Mouse (Mus musculus): ENCODE measurements around the gene Lhfpl4. TPM values are rescaled to one million over a fixed set of nuclear protein-coding genes. Genes with fewer than 3 reads are reported as not detected.
A peak's percentile ranks its signal among the peaks of the same experiment; 100 is the strongest.

Lhfpl4 gene
- polyA plus RNA-seq, 1 experiment from 2014 or later, result 1.2 TPM

GRCm38 (mm10) chr6:113195596-113195992 lies 410 bp upstream of the Lhfpl4 start:
- DNase-seq (ENCODE audit: low spot score) (no peak), ATAC-seq (replicated peaks; ENCODE audit: insufficient number of reproducible peaks, low FRiP score, low TSS enrichment, low read depth) (no peak)
- Histone ChIP-seq H3K4me2 (ENCODE audit: low read depth, low read length) (peak overlapping the region; percentile 90), H3K4me3 (ENCODE audit: low read depth, low read length) (peak overlapping the region; percentile 53), H3K36me3 (replicated peaks; ENCODE audit: control insufficient read depth, insufficient read depth, low read depth, low read length) (no peaks in the 10 kb centered on the region), H3K27ac (replicated peaks; ENCODE audit: low read depth, low read length) (no peak overlapping the region), H3K27me3 (ENCODE audit: control insufficient read depth, insufficient read depth, low read length) (peaks cover 22% of the 10 kb centered on the region), H3K4me1 (ENCODE audit: control insufficient read depth, insufficient read depth, low read length) (no peaks in the 10 kb centered on the region), H3K9me3 (replicated peaks; ENCODE audit: control insufficient read depth, low read length) (no peaks in the 10 kb centered on the region), H3K9ac (replicated peaks; ENCODE audit: low read length) (peak overlapping the region; percentile 52; the same call in 1 of the 2 replicates)
- 12% methylated on average over 9 of the region's 9 CpGs for WGBS

GRCm38 (mm10) chr6:113194517-113194840 lies 705 bp downstream of the Lhfpl4 start:
- Histone ChIP-seq H3K4me2 (ENCODE audit: low read depth, low read length) (peak overlapping the region; percentile 90), H3K9ac (replicated peaks; ENCODE audit: low read length) (no peak overlapping the region; the same call in 1 of the 2 replicates), H3K4me3 (ENCODE audit: low read depth, low read length) (peak overlapping the region; percentile 53), H3K36me3 (replicated peaks; ENCODE audit: control insufficient read depth, insufficient read depth, low read depth, low read length) (no peaks in the 10 kb centered on the region), H3K27me3 (ENCODE audit: control insufficient read depth, insufficient read depth, low read length) (peaks cover 22% of the 10 kb centered on the region), H3K4me1 (ENCODE audit: control insufficient read depth, insufficient read depth, low read length) (no peaks in the 10 kb centered on the region), H3K27ac (replicated peaks; ENCODE audit: low read depth, low read length) (no peak overlapping the region), H3K9me3 (replicated peaks; ENCODE audit: control insufficient read depth, low read length) (no peaks in the 10 kb centered on the region)
- no peak for DNase-seq (ENCODE audit: low spot score)
- ATAC-seq (replicated peaks; ENCODE audit: insufficient number of reproducible peaks, low FRiP score, low TSS enrichment, low read depth), result no peak; the same call in 1 of the 2 replicates
- WGBS, result 2% methylated on average over 5 of the region's 5 CpGs

GRCm38 (mm10) chr6:113193765-113194460 lies 1.3 kb downstream of the Lhfpl4 start:
- no peak overlapping the region for H3K27ac ChIP-seq (replicated peaks; ENCODE audit: low read depth, low read length)
- 0 out of 2 replicates have a peak, but pooled peaks have one; percentile 42 for ATAC-seq (replicated peaks; ENCODE audit: insufficient number of reproducible peaks, low FRiP score, low TSS enrichment, low read depth)
- H3K4me2 ChIP-seq (ENCODE audit: low read depth, low read length), result peak overlapping the region; percentile 90
- 2% methylated on average over 45 of the region's 46 CpGs for WGBS
- H3K27me3 ChIP-seq (ENCODE audit: control insufficient read depth, insufficient read depth, low read length), result peaks cover 22% of the 10 kb centered on the region
- no peaks in the 10 kb centered on the region for H3K9me3 ChIP-seq (replicated peaks; ENCODE audit: control insufficient read depth, low read length)
- no peak overlapping the region for H3K9ac ChIP-seq (replicated peaks; ENCODE audit: low read length)
- DNase-seq (ENCODE audit: low spot score), result peak; percentile 81
- peak overlapping the region; percentile 10; the same call in 1 of the 2 replicates for H3K4me3 ChIP-seq (ENCODE audit: low read depth, low read length)
- H3K4me1 ChIP-seq (ENCODE audit: control insufficient read depth, insufficient read depth, low read length), result no peaks in the 10 kb centered on the region
- no peaks in the 10 kb centered on the region for H3K36me3 ChIP-seq (replicated peaks; ENCODE audit: control insufficient read depth, insufficient read depth, low read depth, low read length)

GRCm38 (mm10) chr6:113184866-113185525 lies 10.2 kb downstream of the Lhfpl4 start:
- DNase-seq (ENCODE audit: low spot score) (no peak), ATAC-seq (replicated peaks; ENCODE audit: insufficient number of reproducible peaks, low FRiP score, low TSS enrichment, low read depth) (no peak)

GRCm38 (mm10) chr6:113184163-113184562 lies 11.0 kb downstream of the Lhfpl4 start:
- WGBS, result 75% methylated on average over 9 of the region's 9 CpGs

More at GRCm38 (mm10) chr6:113184866-113185525, 10.2 kb downstream of the Lhfpl4 start:
- 82% methylated on average over 21 of the region's 21 CpGs for WGBS
- Histone ChIP-seq H3K27ac (replicated peaks; ENCODE audit: low read depth, low read length) (no peak overlapping the region), H3K4me1 (ENCODE audit: control insufficient read depth, insufficient read depth, low read length) (no peaks in the 10 kb centered on the region), H3K27me3 (ENCODE audit: control insufficient read depth, insufficient read depth, low read length) (no peaks in the 10 kb centered on the region), H3K4me3 (ENCODE audit: low read depth, low read length) (no peak overlapping the region), H3K9ac (replicated peaks; ENCODE audit: low read length) (no peak overlapping the region), H3K9me3 (replicated peaks; ENCODE audit: control insufficient read depth, low read length) (no peaks in the 10 kb centered on the region), H3K4me2 (ENCODE audit: low read depth, low read length) (no peak overlapping the region), H3K36me3 (replicated peaks; ENCODE audit: control insufficient read depth, insufficient read depth, low read depth, low read length) (no peaks in the 10 kb centered on the region)

GRCm38 (mm10) chr6:113179195-113179733 lies 15.9 kb downstream of the Lhfpl4 start:
- H3K4me2 ChIP-seq (ENCODE audit: low read depth, low read length), result no peak overlapping the region
- no peak for ATAC-seq (replicated peaks; ENCODE audit: insufficient number of reproducible peaks, low FRiP score, low TSS enrichment, low read depth)

More at GRCm38 (mm10) chr6:113184163-113184562, 11.0 kb downstream of the Lhfpl4 start:
- Histone ChIP-seq H3K4me2 (ENCODE audit: low read depth, low read length) (no peak overlapping the region), H3K36me3 (replicated peaks; ENCODE audit: control insufficient read depth, insufficient read depth, low read depth, low read length) (no peaks in the 10 kb centered on the region), H3K9me3 (replicated peaks; ENCODE audit: control insufficient read depth, low read length) (no peaks in the 10 kb centered on the region), H3K4me1 (ENCODE audit: control insufficient read depth, insufficient read depth, low read length) (no peaks in the 10 kb centered on the region), H3K4me3 (ENCODE audit: low read depth, low read length) (no peak overlapping the region), H3K9ac (replicated peaks; ENCODE audit: low read length) (no peak overlapping the region), H3K27ac (replicated peaks; ENCODE audit: low read depth, low read length) (no peak overlapping the region), H3K27me3 (ENCODE audit: control insufficient read depth, insufficient read depth, low read length) (no peaks in the 10 kb centered on the region)
- no peak for ATAC-seq (replicated peaks; ENCODE audit: insufficient number of reproducible peaks, low FRiP score, low TSS enrichment, low read depth)
- DNase-seq (ENCODE audit: low spot score), result no peak

GRCm38 (mm10) chr6:113178286-113179194 lies 16.6 kb downstream of the Lhfpl4 start:
- H3K4me1 ChIP-seq (ENCODE audit: control insufficient read depth, insufficient read depth, low read length), result no peaks in the 10 kb centered on the region
- H3K4me3 ChIP-seq (ENCODE audit: low read depth, low read length), result no peak overlapping the region
- WGBS, result 22% methylated on average over 14 of the region's 14 CpGs
- 0 out of 2 replicates have a peak, but pooled peaks have one; percentile 62 for ATAC-seq (replicated peaks; ENCODE audit: insufficient number of reproducible peaks, low FRiP score, low TSS enrichment, low read depth)
- H3K9me3 ChIP-seq (replicated peaks; ENCODE audit: control insufficient read depth, low read length), result no peaks in the 10 kb centered on the region
- H3K27ac ChIP-seq (replicated peaks; ENCODE audit: low read depth, low read length), result no peak overlapping the region
- no peaks in the 10 kb centered on the region for H3K36me3 ChIP-seq (replicated peaks; ENCODE audit: control insufficient read depth, insufficient read depth, low read depth, low read length)
- H3K9ac ChIP-seq (replicated peaks; ENCODE audit: low read length), result 0 out of 2 replicates have a peak overlapping the region, but pooled peaks have one; percentile 2
- DNase-seq (ENCODE audit: low spot score), result peak; percentile 44
- no peaks in the 10 kb centered on the region for H3K27me3 ChIP-seq (ENCODE audit: control insufficient read depth, insufficient read depth, low read length)
- no peak overlapping the region for H3K4me2 ChIP-seq (ENCODE audit: low read depth, low read length)

More at GRCm38 (mm10) chr6:113179195-113179733, 15.9 kb downstream of the Lhfpl4 start:
- Histone ChIP-seq H3K9me3 (replicated peaks; ENCODE audit: control insufficient read depth, low read length) (no peaks in the 10 kb centered on the region), H3K4me1 (ENCODE audit: control insufficient read depth, insufficient read depth, low read length) (no peaks in the 10 kb centered on the region), H3K9ac (replicated peaks; ENCODE audit: low read length) (no peak overlapping the region), H3K36me3 (replicated peaks; ENCODE audit: control insufficient read depth, insufficient read depth, low read depth, low read length) (no peaks in the 10 kb centered on the region), H3K27ac (replicated peaks; ENCODE audit: low read depth, low read length) (no peak overlapping the region), H3K27me3 (ENCODE audit: control insufficient read depth, insufficient read depth, low read length) (no peaks in the 10 kb centered on the region), H3K4me3 (ENCODE audit: low read depth, low read length) (no peak overlapping the region)
- 32% methylated on average over 4 of the region's 4 CpGs for WGBS
- DNase-seq (ENCODE audit: low spot score), result no peak
